Mouse (Mus musculus) forebrain, embryonic 12.5 days (tissue): ENCODE measurements around the gene Wdr61. TPM values are rescaled to one million over a fixed set of nuclear protein-coding genes. Genes with fewer than 3 reads are reported as not detected.

Source experiments
- ATAC-seq: fragments of 200-750 bp; cut with Nextera tagmentation; 2 replicates; pipeline ENCODE4 v1.8.0; 2017; ENCODE audit warnings: moderate TSS enrichment; ENCODE audit not compliant: low FRiP score
- H3K27ac ChIP-seq: fragments of 300-500 bp; sonication (generic); 2 replicates; pipeline ENCODE4 v1.5.1; 2016; ENCODE audit warnings: mild to moderate bottlenecking
- H3K27me3 ChIP-seq: fragments of 300-500 bp; sonication (generic); 2 replicates; pipeline ENCODE4 v1.6.1; 2016; ENCODE audit warnings: mild to moderate bottlenecking
- H3K36me3 ChIP-seq: fragments of 300-500 bp; sonication (generic); replicated peaks from 2 replicates; pipeline ENCODE4 v1.6.1; 2016; ENCODE audit warnings: mild to moderate bottlenecking
- H3K4me1 ChIP-seq: fragments of 300-500 bp; sonication (generic); 2 replicates; pipeline ENCODE4 v1.6.1; 2016
- H3K4me2 ChIP-seq: fragments of 300-500 bp; sonication (generic); 2 replicates; pipeline ENCODE4 v1.6.1; 2016; ENCODE audit warnings: mild to moderate bottlenecking, moderate library complexity
- H3K4me3 ChIP-seq: fragments of 300-500 bp; sonication (generic); replicated peaks from 2 replicates; pipeline ENCODE4 v1.5.1; 2016; ENCODE audit warnings: mild to moderate bottlenecking
- H3K9ac ChIP-seq: fragments of 300-500 bp; sonication (generic); 2 replicates; pipeline ENCODE4 v1.6.1; 2016; ENCODE audit warnings: mild to moderate bottlenecking
- H3K9me3 ChIP-seq: fragments of 300-500 bp; sonication (generic); 2 replicates; pipeline ENCODE4 v1.6.1; 2016
- WGBS: fragments of 180-500 bp; shearing (Covaris S2); methylation state at CpG from one replicate; pipeline ENCODE4 v1.1.7; 2016; 5-methylcytosine and 5-hydroxymethylcytosine counted together
- polyA plus RNA-seq: library from polyadenylated mRNA; unstranded; fragments of >200 nt; fragmentation: Nextera tagmentation; extraction: Ambion mirVana; gene quantifications from 2 replicates; pipeline ENCODE4 v1.2.1, GENCODE M21; 2016

The Wdr61 gene
- polyA plus RNA-seq, result 140 and 142 TPM in 2 replicates

GRCm38 (mm10) chr9:54733921-54734638 is at the start of gene Wdr61:
Gene Wdr61, minus strand, starts transcription at chr9:54734519.
- H3K36me3 ChIP-seq, result peaks cover 9% of the 10 kb centered on the region
- peaks cover 18% of the 10 kb centered on the region for H3K4me1 ChIP-seq
- H3K9ac ChIP-seq, result peak within 1 kb of the TSS; percentile 66
- H3K4me2 ChIP-seq, result peak within 1 kb of the TSS; percentile 74
- H3K27me3 ChIP-seq, result no peaks in the 10 kb centered on the region
- H3K9me3 ChIP-seq, result no peaks in the 10 kb centered on the region
- no peak within 1 kb of the TSS for H3K27ac ChIP-seq
- peak; percentile 96 for ATAC-seq
- WGBS, result 2% methylated on average over 32 of the region's 32 CpGs
- H3K4me3 ChIP-seq, result peak within 1 kb of the TSS; percentile 60

- no peaks in the 10 kb centered on the region for H3K9me3 ChIP-seq
- H3K9ac ChIP-seq, result no peak overlapping the region
- 77% methylated on average over 3 of the region's 3 CpGs for WGBS
- H3K4me2 ChIP-seq, result no peak overlapping the region
- no peak overlapping the region for H3K27ac ChIP-seq
- peaks cover 7% of the 10 kb centered on the region for H3K4me1 ChIP-seq
- H3K36me3 ChIP-seq, result no peaks in the 10 kb centered on the region
- no peaks in the 10 kb centered on the region for H3K27me3 ChIP-seq
- H3K4me3 ChIP-seq, result no peak overlapping the region
- ATAC-seq, result no peak
Observed at GRCm38 (mm10) chr9:54784003-54784402, 49.7 kb upstream of the Wdr61 start.

- Histone ChIP-seq H3K4me2 (no peak overlapping the region), H3K27ac (no peak overlapping the region), H3K27me3 (no peaks in the 10 kb centered on the region), H3K36me3 (no peaks in the 10 kb centered on the region), H3K4me1 (peaks cover under 1% of the 10 kb centered on the region; the same call in 1 of the 2 replicates), H3K9ac (no peak overlapping the region), H3K9me3 (no peaks in the 10 kb centered on the region), H3K4me3 (no peak overlapping the region)
- no peak for ATAC-seq
- WGBS, result 65% methylated on average over 15 of the region's 15 CpGs
Observed at GRCm38 (mm10) chr9:54782504-54782903, 48.2 kb upstream of the Wdr61 start.

- Histone ChIP-seq H3K9ac (no peak overlapping the region), H3K27me3 (no peaks in the 10 kb centered on the region), H3K9me3 (no peaks in the 10 kb centered on the region), H3K27ac (no peak overlapping the region), H3K4me3 (no peak overlapping the region), H3K4me2 (no peak overlapping the region), H3K36me3 (no peaks in the 10 kb centered on the region), H3K4me1 (no peaks in the 10 kb centered on the region; the same call in 1 of the 2 replicates)
- no peak for ATAC-seq
- 84% methylated on average over 8 of the region's 8 CpGs for WGBS
Observed at GRCm38 (mm10) chr9:54779280-54779679, 45.0 kb upstream of the Wdr61 start.

- Histone ChIP-seq H3K27me3 (no peaks in the 10 kb centered on the region), H3K4me2 (no peak overlapping the region), H3K4me3 (no peak overlapping the region), H3K36me3 (no peaks in the 10 kb centered on the region), H3K4me1 (no peaks in the 10 kb centered on the region), H3K27ac (no peak overlapping the region), H3K9me3 (no peaks in the 10 kb centered on the region), H3K9ac (no peak overlapping the region)
- ATAC-seq, result no peak
- 89% methylated on average over 13 of the region's 13 CpGs for WGBS
Observed at GRCm38 (mm10) chr9:54776451-54776982, 42.2 kb upstream of the Wdr61 start.

GRCm38 (mm10) chr9:54770140-54770780 is 35.9 kb upstream of the Wdr61 start:
- peaks cover 35% of the 10 kb centered on the region for H3K27me3 ChIP-seq
- 57% methylated on average over 11 of the region's 11 CpGs for WGBS
- H3K9ac ChIP-seq, result no peak overlapping the region
- H3K9me3 ChIP-seq, result no peaks in the 10 kb centered on the region
- H3K36me3 ChIP-seq, result no peaks in the 10 kb centered on the region
- no peak overlapping the region for H3K4me2 ChIP-seq
- peaks cover 22% of the 10 kb centered on the region for H3K4me1 ChIP-seq
- H3K27ac ChIP-seq, result no peak overlapping the region
- H3K4me3 ChIP-seq, result no peak overlapping the region
- no peak for ATAC-seq

- no peaks in the 10 kb centered on the region for H3K9me3 ChIP-seq
- no peaks in the 10 kb centered on the region for H3K36me3 ChIP-seq
- peaks cover 73% of the 10 kb centered on the region for H3K27me3 ChIP-seq
- H3K4me1 ChIP-seq, result peaks cover 32% of the 10 kb centered on the region
- ATAC-seq, result no peak
- H3K4me2 ChIP-seq, result peak overlapping the region; percentile 64
- H3K4me3 ChIP-seq, result peak overlapping the region; percentile 42
- no peak overlapping the region for H3K27ac ChIP-seq
- 1% methylated on average over 41 of the region's 41 CpGs for WGBS
- H3K9ac ChIP-seq, result peak overlapping the region; percentile 30
Observed at GRCm38 (mm10) chr9:54765336-54766085, 31.2 kb upstream of the Wdr61 start.

GRCm38 (mm10) chr9:54764561-54765217 is 30.4 kb upstream of the Wdr61 start, which contains the start of gene Crabp1:
Gene Crabp1, plus strand, starts transcription at chr9:54764748.
- peak within 1 kb of the TSS; percentile 64 for H3K4me2 ChIP-seq
- H3K27me3 ChIP-seq, result peaks cover 69% of the 10 kb centered on the region
- H3K9me3 ChIP-seq, result no peaks in the 10 kb centered on the region
- no peaks in the 10 kb centered on the region for H3K36me3 ChIP-seq
- peak within 1 kb of the TSS; percentile 30 for H3K9ac ChIP-seq
- no peak within 1 kb of the TSS for H3K27ac ChIP-seq
- under 1% methylated on average over 43 of the region's 45 CpGs for WGBS
- peaks cover 31% of the 10 kb centered on the region for H3K4me1 ChIP-seq
- H3K4me3 ChIP-seq, result peak within 1 kb of the TSS; percentile 42
- peak; percentile 44; the same call in 1 of the 2 replicates for ATAC-seq

- H3K36me3 ChIP-seq, result no peaks in the 10 kb centered on the region
- H3K27ac ChIP-seq, result no peak overlapping the region
- WGBS, result 23% methylated on average over 12 of the region's 12 CpGs
- peak overlapping the region; percentile 64 for H3K4me2 ChIP-seq
- peaks cover 34% of the 10 kb centered on the region for H3K4me1 ChIP-seq
- peak overlapping the region; percentile 42 for H3K4me3 ChIP-seq
- H3K27me3 ChIP-seq, result peaks cover 74% of the 10 kb centered on the region
- no peak for ATAC-seq
- H3K9ac ChIP-seq, result no peak overlapping the region
- H3K9me3 ChIP-seq, result no peaks in the 10 kb centered on the region
Observed at GRCm38 (mm10) chr9:54764091-54764490, 29.8 kb upstream of the Wdr61 start.

GRCm38 (mm10) chr9:54759592-54759991 is 25.3 kb upstream of the Wdr61 start:
- WGBS, result 8% methylated on average over 6 of the region's 6 CpGs
- ATAC-seq, result no peak
- H3K27ac ChIP-seq, result no peak overlapping the region
- no peak overlapping the region for H3K4me2 ChIP-seq
- peaks cover 41% of the 10 kb centered on the region for H3K27me3 ChIP-seq
- no peak overlapping the region for H3K4me3 ChIP-seq
- H3K4me1 ChIP-seq, result peaks cover 14% of the 10 kb centered on the region
- H3K36me3 ChIP-seq, result no peaks in the 10 kb centered on the region
- H3K9me3 ChIP-seq, result no peaks in the 10 kb centered on the region
- no peak overlapping the region for H3K9ac ChIP-seq

- H3K4me1 ChIP-seq, result peaks cover 16% of the 10 kb centered on the region
- H3K9ac ChIP-seq, result no peak overlapping the region
- H3K36me3 ChIP-seq, result no peaks in the 10 kb centered on the region
- ATAC-seq, result no peak
- no peak overlapping the region for H3K4me2 ChIP-seq
- no peak overlapping the region for H3K4me3 ChIP-seq
- H3K9me3 ChIP-seq, result no peaks in the 10 kb centered on the region
- H3K27ac ChIP-seq, result 0 out of 2 replicates have a peak overlapping the region, but pooled peaks have one; percentile 13
- 53% methylated on average over 11 of the region's 11 CpGs for WGBS
- H3K27me3 ChIP-seq, result 0 out of 2 replicates have a peak, but pooled peaks cover 3% of the 10 kb centered on the region
Observed at GRCm38 (mm10) chr9:54752944-54753295, 18.6 kb upstream of the Wdr61 start.
